Mouse (Mus musculus): ENCODE measurements around the gene Slc25a44. TPM values are rescaled to one million over a fixed set of nuclear protein-coding genes. Genes with fewer than 3 reads are reported as not detected.
"Not testable (repeated sequence)": the region's sequence is repeated elsewhere in the genome, so short reads cannot be mapped to it uniquely, and the experiment has no call there.

Slc25a44 gene
- polyA plus RNA-seq, 1 experiment from 2014 or later, result 30.3 TPM

- not testable (repeated sequence) for H3K36me3 ChIP-seq (ENCODE audit: inconsistent target); H3K79me2 ChIP-seq (ENCODE audit: inconsistent target); H3K27ac ChIP-seq; H3K4me3 ChIP-seq (ENCODE audit: inconsistent target)
- WGBS (ENCODE audit: missing documents), result 56% methylated on average over 9 of the region's 22 CpGs
These were observed 43.3 kb downstream of the Slc25a44 start for GRCm38 (mm10) chr3:88381389-88382315.

- H3K79me2 ChIP-seq (ENCODE audit: inconsistent target); H3K4me3 ChIP-seq (ENCODE audit: inconsistent target); H3K27ac ChIP-seq; H3K36me3 ChIP-seq (ENCODE audit: inconsistent target): not testable (repeated sequence)
- 79% methylated on average over 4 of the region's 5 CpGs for WGBS (ENCODE audit: missing documents)
These were observed 46.3 kb downstream of the Slc25a44 start, which contains the start of gene Bglap2 for GRCm38 (mm10) chr3:88378599-88378998. Gene Bglap2, minus strand, starts transcription at chr3:88378699.

GRCm38 (mm10) chr3:88376644-88377043, 48.3 kb downstream of the Slc25a44 start:
- H3K27ac ChIP-seq; H3K4me3 ChIP-seq (ENCODE audit: inconsistent target); H3K79me2 ChIP-seq (ENCODE audit: inconsistent target); H3K36me3 ChIP-seq (ENCODE audit: inconsistent target): not testable (repeated sequence)
- 74% methylated on average over 3 of the region's 7 CpGs for WGBS (ENCODE audit: missing documents)

- WGBS (ENCODE audit: missing documents), result 14% methylated on average over 13 of the region's 19 CpGs
- H3K36me3 ChIP-seq (ENCODE audit: inconsistent target); H3K27ac ChIP-seq; H3K79me2 ChIP-seq (ENCODE audit: inconsistent target); H3K4me3 ChIP-seq (ENCODE audit: inconsistent target): not testable (repeated sequence)
These were observed 49.0 kb downstream of the Slc25a44 start for GRCm38 (mm10) chr3:88375750-88376626.

- H3K27ac ChIP-seq; H3K36me3 ChIP-seq (ENCODE audit: inconsistent target); H3K4me3 ChIP-seq (ENCODE audit: inconsistent target); H3K79me2 ChIP-seq (ENCODE audit: inconsistent target): not testable (repeated sequence)
- WGBS (ENCODE audit: missing documents), result 85% methylated on average over 9 of the region's 9 CpGs
These were observed 52.3 kb downstream of the Slc25a44 start, which contains the start of gene Bglap3 for GRCm38 (mm10) chr3:88372643-88373042. Gene Bglap3, minus strand, starts transcription at chr3:88372743.

GRCm38 (mm10) chr3:88368511-88368910, 56.4 kb downstream of the Slc25a44 start:
- H3K79me2 ChIP-seq (ENCODE audit: inconsistent target); H3K27ac ChIP-seq; H3K36me3 ChIP-seq (ENCODE audit: inconsistent target); H3K4me3 ChIP-seq (ENCODE audit: inconsistent target): not testable (repeated sequence)
- WGBS (ENCODE audit: missing documents), result 96% methylated on average over 6 of the region's 7 CpGs

- 86% methylated on average over 1 of the region's 7 CpGs for WGBS (ENCODE audit: missing documents)
- not testable (repeated sequence) for H3K79me2 ChIP-seq (ENCODE audit: inconsistent target); H3K36me3 ChIP-seq (ENCODE audit: inconsistent target); H3K4me3 ChIP-seq (ENCODE audit: inconsistent target); H3K27ac ChIP-seq
These were observed 57.4 kb downstream of the Slc25a44 start for GRCm38 (mm10) chr3:88367517-88367916.

- 12% methylated on average over 9 of the region's 22 CpGs for WGBS (ENCODE audit: missing documents)
- H3K27ac ChIP-seq; H3K79me2 ChIP-seq (ENCODE audit: inconsistent target); H3K4me3 ChIP-seq (ENCODE audit: inconsistent target); H3K36me3 ChIP-seq (ENCODE audit: inconsistent target): not testable (repeated sequence)
These were observed 58.0 kb downstream of the Slc25a44 start for GRCm38 (mm10) chr3:88366830-88367428.

GRCm38 (mm10) chr3:88365705-88366361, 59.1 kb downstream of the Slc25a44 start:
- Histone ChIP-seq H3K36me3 (ENCODE audit: inconsistent target) (peaks cover 12% of the 10 kb centered on the region; the same call in 1 of the 2 replicates), H3K27ac (no peak overlapping the region), H3K79me2 (ENCODE audit: inconsistent target) (no peaks in the 10 kb centered on the region), H3K4me3 (ENCODE audit: inconsistent target) (no peak overlapping the region)
- 53% methylated on average over 34 of the region's 34 CpGs for WGBS (ENCODE audit: missing documents)

- WGBS (ENCODE audit: missing documents), result 68% methylated on average over 16 of the region's 16 CpGs
- Histone ChIP-seq H3K36me3 (ENCODE audit: inconsistent target) (peaks cover 27% of the 10 kb centered on the region), H3K4me3 (ENCODE audit: inconsistent target) (no peak within 1 kb of the TSS), H3K27ac (no peak within 1 kb of the TSS), H3K79me2 (ENCODE audit: inconsistent target) (no peaks in the 10 kb centered on the region)
These were observed 60.6 kb downstream of the Slc25a44 start, which contains the start of gene Paqr6 for GRCm38 (mm10) chr3:88364337-88364736. Gene Paqr6, plus strand, starts transcription at chr3:88364584.

GRCm38 (mm10) chr3:88363700-88364099, 61.2 kb downstream of the Slc25a44 start:
- WGBS (ENCODE audit: missing documents), result 82% methylated on average over 4 of the region's 4 CpGs
- no peak overlapping the region for H3K4me3 ChIP-seq (ENCODE audit: inconsistent target)
- no peak overlapping the region for H3K27ac ChIP-seq

GRCm38 (mm10) chr3:88361612-88362313, 63.2 kb downstream of the Slc25a44 start:
- H3K27ac ChIP-seq, result no peak overlapping the region
- 91% methylated on average over 2 of the region's 2 CpGs for WGBS (ENCODE audit: missing documents)
- peaks cover 52% of the 10 kb centered on the region for H3K36me3 ChIP-seq (ENCODE audit: inconsistent target)
- no peaks in the 10 kb centered on the region for H3K79me2 ChIP-seq (ENCODE audit: inconsistent target)
- H3K4me3 ChIP-seq (ENCODE audit: inconsistent target), result no peak overlapping the region

More at GRCm38 (mm10) chr3:88363700-88364099, 61.2 kb downstream of the Slc25a44 start:
- Histone ChIP-seq H3K79me2 (ENCODE audit: inconsistent target) (no peaks in the 10 kb centered on the region), H3K36me3 (ENCODE audit: inconsistent target) (peaks cover 33% of the 10 kb centered on the region)

- no peaks in the 10 kb centered on the region for H3K79me2 ChIP-seq (ENCODE audit: inconsistent target)
- WGBS (ENCODE audit: missing documents), result 36% methylated on average over 6 of the region's 6 CpGs
- H3K4me3 ChIP-seq (ENCODE audit: inconsistent target), result no peak overlapping the region
- H3K36me3 ChIP-seq (ENCODE audit: inconsistent target), result peaks cover 58% of the 10 kb centered on the region
- H3K27ac ChIP-seq, result no peak overlapping the region
These were observed 63.8 kb downstream of the Slc25a44 start for GRCm38 (mm10) chr3:88361096-88361495.
